Mouse (Mus musculus) hindbrain, embryonic 13.5 days (tissue): ENCODE measurements around the gene Spo11. TPM values are rescaled to one million over a fixed set of nuclear protein-coding genes. Genes with fewer than 3 reads are reported as not detected.
A peak's percentile ranks its signal among the peaks of the same experiment; 100 is the strongest.

Experiments
- ATAC-seq: fragments of 200-750 bp; cut with Nextera tagmentation; 2 replicates; pipeline ENCODE4 v1.8.0; 2017; ENCODE audit warnings: moderate TSS enrichment; ENCODE audit not compliant: low FRiP score
- H3K27ac ChIP-seq: fragments of 300-500 bp; sonication (generic); 2 replicates; pipeline ENCODE4 v1.5.1; 2015; ENCODE audit warnings: inconsistent platforms, mild to moderate bottlenecking, moderate library complexity
- H3K27me3 ChIP-seq: fragments of 300-500 bp; sonication (generic); 2 replicates; pipeline ENCODE4 v1.6.1; 2015; ENCODE audit warnings: mild to moderate bottlenecking, inconsistent platforms
- H3K36me3 ChIP-seq: fragments of 300-500 bp; sonication (generic); 2 replicates; pipeline ENCODE4 v1.6.1; 2015; ENCODE audit warnings: mild to moderate bottlenecking, inconsistent platforms
- H3K4me1 ChIP-seq: fragments of 300-500 bp; sonication (generic); replicated peaks from 2 replicates; pipeline ENCODE4 v1.6.1; 2015; ENCODE audit warnings: inconsistent platforms
- H3K4me2 ChIP-seq: fragments of 300-500 bp; sonication (generic); 2 replicates; pipeline ENCODE4 v1.6.1; 2015; ENCODE audit warnings: inconsistent platforms, mild to moderate bottlenecking, moderate library complexity
- H3K4me3 ChIP-seq: fragments of 300-500 bp; sonication (generic); 2 replicates; pipeline ENCODE4 v1.5.1; 2015; ENCODE audit warnings: mild to moderate bottlenecking, inconsistent platforms
- H3K9ac ChIP-seq: fragments of 300-500 bp; sonication (generic); 2 replicates; pipeline ENCODE4 v1.6.1; 2015; ENCODE audit warnings: mild to moderate bottlenecking, inconsistent platforms
- H3K9me3 ChIP-seq: fragments of 300-500 bp; sonication (generic); 2 replicates; pipeline ENCODE4 v1.6.1; 2016; ENCODE audit warnings: inconsistent platforms
- WGBS: fragments of 180-500 bp; shearing (Covaris S2); methylation state at CpG from one replicate; pipeline ENCODE4 v1.1.7; 2015; 5-methylcytosine and 5-hydroxymethylcytosine counted together
- polyA plus RNA-seq: library from polyadenylated mRNA; unstranded; fragments of >200 nt; fragmentation: Nextera tagmentation; extraction: Ambion mirVana; gene quantifications from 2 replicates; pipeline ENCODE4 v1.2.1, GENCODE M21; 2015

Gene Spo11
- polyA plus RNA-seq, 1 experiment from 2014 or later, result 0.79 TPM

DNA sequence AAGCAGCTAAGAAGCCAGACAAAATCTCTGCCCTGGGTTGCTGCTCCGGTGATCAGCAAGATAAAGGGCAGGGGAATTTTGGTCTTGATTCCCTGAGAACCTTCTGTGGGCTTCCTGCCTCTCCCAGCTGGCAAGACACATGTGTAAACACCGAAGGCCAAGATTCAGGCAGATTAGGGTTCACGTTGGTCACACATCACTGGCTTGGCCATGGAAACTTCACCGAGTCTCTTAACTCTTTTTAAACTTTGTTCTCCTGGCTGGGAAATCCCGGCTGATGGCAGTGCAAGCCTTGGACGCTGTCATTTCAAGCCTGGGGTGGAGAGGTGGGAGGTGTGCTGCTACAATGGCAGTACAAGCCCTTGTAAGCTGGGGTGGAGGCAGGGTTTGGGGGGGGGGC is 16.3 kb upstream of the Spo11 start:
- whole genome bisulfite sequencing, result 42% methylated on average over 6 of the region's 6 CpGs
- H3K4me1 ChIP-seq, result peaks cover 7% of the 10 kb centered on the region; the same call in 1 of the 2 replicates
- peaks cover 12% of the 10 kb centered on the region; the same call in 1 of the 2 replicates for H3K9me3 ChIP-seq
- H3K4me2 ChIP-seq, result no peak overlapping the region
- no peaks in the 10 kb centered on the region for H3K36me3 ChIP-seq
- no peak overlapping the region for H3K9ac ChIP-seq
- H3K27ac ChIP-seq, result no peak overlapping the region
- H3K4me3 ChIP-seq, result no peak overlapping the region
- no peaks in the 10 kb centered on the region for H3K27me3 ChIP-seq
- no peak for ATAC-seq

DNA sequence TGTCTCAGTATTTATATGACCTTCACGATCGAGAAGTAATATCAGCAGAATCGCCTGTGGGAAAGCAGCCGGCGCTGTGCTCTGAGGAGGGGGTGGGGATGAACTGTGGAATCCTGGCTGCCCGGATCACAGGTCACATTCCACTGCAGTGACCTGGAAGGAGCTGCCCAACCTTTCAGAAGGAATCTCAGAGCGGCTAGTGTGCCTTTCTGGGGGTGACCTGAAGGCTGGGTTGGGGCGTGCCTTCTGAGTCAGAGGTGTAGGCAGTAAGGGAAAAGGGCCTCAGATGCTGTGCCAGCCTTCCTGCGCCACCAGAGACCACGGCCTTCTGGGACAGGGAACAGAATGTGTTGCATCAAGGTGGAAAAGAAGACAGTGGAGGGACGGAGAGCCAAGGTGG is 12.3 kb upstream of the Spo11 start:
- Histone ChIP-seq H3K9me3 (no peaks in the 10 kb centered on the region), H3K36me3 (no peaks in the 10 kb centered on the region), H3K4me1 (no peaks in the 10 kb centered on the region), H3K4me3 (no peak overlapping the region), H3K9ac (no peak overlapping the region), H3K27me3 (no peaks in the 10 kb centered on the region), H3K4me2 (no peak overlapping the region), H3K27ac (no peak overlapping the region)
- ATAC-seq, result no peak
- 49% methylated on average over 11 of the region's 11 CpGs for WGBS

DNA sequence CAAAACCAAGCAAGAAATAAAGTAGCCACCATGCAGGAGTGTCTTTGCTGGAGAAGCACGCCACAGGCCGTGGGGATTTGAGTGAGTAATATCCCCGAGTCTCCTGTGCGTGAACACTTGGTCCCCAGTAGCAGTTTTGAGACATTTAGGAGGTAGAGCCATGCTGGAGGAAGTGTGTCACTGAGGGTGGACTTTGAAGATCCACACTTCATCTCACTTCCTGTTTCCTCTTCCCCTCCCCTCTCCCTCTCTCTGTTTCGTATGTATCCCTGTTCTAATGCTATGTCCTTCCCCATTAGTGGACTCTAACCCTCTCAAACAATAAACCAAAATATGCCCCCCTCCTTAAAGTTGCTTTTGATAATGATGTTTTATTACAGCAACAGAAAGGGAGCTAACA is 11.0 kb upstream of the Spo11 start:
- H3K27ac ChIP-seq, result no peak overlapping the region
- H3K9me3 ChIP-seq, result no peaks in the 10 kb centered on the region
- WGBS, result 89% methylated on average over 5 of the region's 5 CpGs
- no peaks in the 10 kb centered on the region for H3K36me3 ChIP-seq
- no peak for ATAC-seq
- no peaks in the 10 kb centered on the region for H3K27me3 ChIP-seq
- H3K4me1 ChIP-seq, result no peaks in the 10 kb centered on the region
- H3K4me2 ChIP-seq, result no peak overlapping the region
- H3K4me3 ChIP-seq, result no peak overlapping the region
- H3K9ac ChIP-seq, result no peak overlapping the region

- Histone ChIP-seq H3K27me3 (no peaks in the 10 kb centered on the region), H3K9me3 (no peaks in the 10 kb centered on the region), H3K27ac (no peak overlapping the region), H3K4me2 (no peak overlapping the region), H3K4me1 (peaks cover 12% of the 10 kb centered on the region; the same call in 1 of the 2 replicates), H3K36me3 (no peaks in the 10 kb centered on the region), H3K4me3 (no peak overlapping the region), H3K9ac (no peak overlapping the region)
- WGBS, result 94% methylated on average over 2 of the region's 2 CpGs
- ATAC-seq, result no peak
These were observed 5.6 kb upstream of the Spo11 start for GRCm38 (mm10) chr2:172971865-172972264.

- Histone ChIP-seq H3K36me3 (no peaks in the 10 kb centered on the region), H3K27ac (no peak overlapping the region), H3K4me1 (peaks cover 20% of the 10 kb centered on the region), H3K27me3 (peaks cover 5% of the 10 kb centered on the region; the same call in 1 of the 2 replicates), H3K9me3 (no peaks in the 10 kb centered on the region), H3K4me2 (no peak overlapping the region), H3K9ac (no peak overlapping the region), H3K4me3 (no peak overlapping the region)
- ATAC-seq, result no peak
- 26% methylated on average over 7 of the region's 7 CpGs for WGBS
These were observed 3.5 kb upstream of the Spo11 start for GRCm38 (mm10) chr2:172973806-172974565.

GRCm38 (mm10) chr2:172974701-172975100 is 2.8 kb upstream of the Spo11 start:
- Histone ChIP-seq H3K9ac (no peak overlapping the region), H3K4me1 (peaks cover 20% of the 10 kb centered on the region), H3K27ac (no peak overlapping the region), H3K36me3 (no peaks in the 10 kb centered on the region), H3K27me3 (peaks cover 5% of the 10 kb centered on the region; the same call in 1 of the 2 replicates), H3K4me3 (no peak overlapping the region), H3K4me2 (no peak overlapping the region), H3K9me3 (no peaks in the 10 kb centered on the region)
- WGBS, result 51% methylated on average over 7 of the region's 7 CpGs
- ATAC-seq, result no peak

DNA sequence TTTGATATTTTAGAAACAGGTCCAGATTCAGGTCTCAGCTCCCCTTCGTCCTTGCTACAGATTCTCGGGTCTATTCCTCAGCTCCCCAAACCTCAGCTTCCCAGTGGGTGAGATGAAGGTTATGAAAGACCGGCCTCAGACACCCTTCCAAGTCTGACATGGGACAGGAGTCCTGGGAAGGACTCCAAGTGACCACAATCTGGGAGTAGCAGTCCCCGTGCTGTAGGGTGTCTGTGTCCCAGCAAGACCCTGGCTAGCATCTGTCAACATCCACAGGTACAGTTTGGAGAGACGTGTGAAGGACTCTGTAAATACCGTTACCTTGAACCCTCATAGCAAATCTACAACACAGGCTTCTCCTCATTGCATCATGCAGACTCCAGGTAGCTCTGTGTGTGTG is 2.3 kb upstream of the Spo11 start:
- Histone ChIP-seq H3K27ac (no peak overlapping the region), H3K4me2 (no peak overlapping the region), H3K36me3 (no peaks in the 10 kb centered on the region), H3K4me1 (peaks cover 20% of the 10 kb centered on the region), H3K9ac (no peak overlapping the region), H3K4me3 (no peak overlapping the region), H3K9me3 (0 out of 2 replicates have a peak, but pooled peaks cover 3% of the 10 kb centered on the region), H3K27me3 (peaks cover 5% of the 10 kb centered on the region; the same call in 1 of the 2 replicates)
- ATAC-seq, result no peak
- 87% methylated on average over 6 of the region's 6 CpGs for WGBS

GRCm38 (mm10) chr2:172976661-172977238 is 750 bp upstream of the Spo11 start:
- Histone ChIP-seq H3K4me1 (peaks cover 20% of the 10 kb centered on the region), H3K27me3 (peaks cover 5% of the 10 kb centered on the region; the same call in 1 of the 2 replicates), H3K4me3 (no peak overlapping the region), H3K9ac (no peak overlapping the region), H3K27ac (no peak overlapping the region), H3K36me3 (no peaks in the 10 kb centered on the region), H3K9me3 (0 out of 2 replicates have a peak, but pooled peaks cover 3% of the 10 kb centered on the region), H3K4me2 (0 out of 2 replicates have a peak overlapping the region, but pooled peaks have one; percentile 13)
- no peak for ATAC-seq
- WGBS, result 27% methylated on average over 7 of the region's 7 CpGs

DNA sequence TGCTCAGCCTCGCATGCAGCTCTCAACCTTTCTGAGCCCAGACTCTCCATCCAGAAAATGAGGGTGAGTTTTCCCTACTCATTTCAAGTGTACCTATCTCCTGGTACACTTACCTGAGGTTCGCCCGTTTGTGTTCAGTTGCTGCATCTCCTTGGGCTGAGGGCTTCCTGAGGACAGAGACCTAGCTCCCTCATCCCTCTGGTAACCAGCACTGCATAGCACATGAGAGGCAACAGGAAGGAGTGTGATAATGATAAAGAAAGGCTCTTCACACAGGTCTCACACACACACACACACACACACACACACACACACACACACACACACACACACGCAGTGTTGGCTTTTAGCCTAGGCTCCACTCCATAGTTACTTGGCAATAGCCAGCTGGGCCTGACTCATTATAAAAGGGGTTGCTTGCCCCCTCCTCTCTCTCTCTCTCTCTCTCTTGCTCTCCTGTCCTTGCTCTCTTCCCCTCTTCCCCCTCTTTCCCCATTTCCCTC is 682 bp downstream of the Spo11 start:
- no peak for ATAC-seq
- no peak overlapping the region for H3K4me2 ChIP-seq
- H3K27ac ChIP-seq, result no peak overlapping the region
- 43% methylated on average over 4 of the region's 4 CpGs for WGBS
- no peaks in the 10 kb centered on the region for H3K36me3 ChIP-seq
- H3K27me3 ChIP-seq, result peaks cover 5% of the 10 kb centered on the region; the same call in 1 of the 2 replicates
- H3K4me3 ChIP-seq, result no peak overlapping the region
- H3K9me3 ChIP-seq, result 0 out of 2 replicates have a peak, but pooled peaks cover 3% of the 10 kb centered on the region
- H3K9ac ChIP-seq, result no peak overlapping the region
- H3K4me1 ChIP-seq, result peaks cover 20% of the 10 kb centered on the region

- Histone ChIP-seq H3K4me1 (peaks cover 16% of the 10 kb centered on the region), H3K27me3 (peaks cover 5% of the 10 kb centered on the region; the same call in 1 of the 2 replicates), H3K4me3 (no peak overlapping the region), H3K27ac (no peak overlapping the region), H3K36me3 (no peaks in the 10 kb centered on the region), H3K4me2 (no peak overlapping the region), H3K9me3 (0 out of 2 replicates have a peak, but pooled peaks cover 3% of the 10 kb centered on the region), H3K9ac (no peak overlapping the region)
- no peak for ATAC-seq
- WGBS, result 95% methylated on average over 43 of the region's 43 CpGs
These were observed 2.3 kb downstream of the Spo11 start for GRCm38 (mm10) chr2:172979666-172980345.

- no peaks in the 10 kb centered on the region for H3K36me3 ChIP-seq
- H3K27ac ChIP-seq, result no peak overlapping the region
- 0 out of 2 replicates have a peak, but pooled peaks cover 3% of the 10 kb centered on the region for H3K9me3 ChIP-seq
- H3K4me2 ChIP-seq, result no peak overlapping the region
- H3K4me3 ChIP-seq, result no peak overlapping the region
- 78% methylated on average over 9 of the region's 9 CpGs for WGBS
- 0 out of 2 replicates have a peak, but pooled peaks cover 5% of the 10 kb centered on the region for H3K27me3 ChIP-seq
- H3K4me1 ChIP-seq, result no peaks in the 10 kb centered on the region
- H3K9ac ChIP-seq, result no peak overlapping the region
- no peak for ATAC-seq
These were observed 5.5 kb downstream of the Spo11 start for GRCm38 (mm10) chr2:172982776-172983561.
